Mouse (Mus musculus) spleen, adult 2 months (tissue): Measurements from ENCODE around the gene Insm1.

ENCODE experiments used
- CTCF ChIP-seq: fragments of 200-500 bp; IDR thresholded peaks from 2 replicates; pipeline ENCODE4 v1.5.1; 2011; ENCODE audit warnings: mild to moderate bottlenecking, inconsistent platforms; ENCODE audit not compliant: insufficient read depth, insufficient read length, insufficient replicate concordance; ENCODE audit errors: extremely low read depth
- POLR2A ChIP-seq: fragments of 200-500 bp; IDR thresholded peaks from 2 replicates; pipeline ENCODE4 v1.6.1; 2011; ENCODE audit warnings: low read depth, low read length, inconsistent platforms

DNA sequence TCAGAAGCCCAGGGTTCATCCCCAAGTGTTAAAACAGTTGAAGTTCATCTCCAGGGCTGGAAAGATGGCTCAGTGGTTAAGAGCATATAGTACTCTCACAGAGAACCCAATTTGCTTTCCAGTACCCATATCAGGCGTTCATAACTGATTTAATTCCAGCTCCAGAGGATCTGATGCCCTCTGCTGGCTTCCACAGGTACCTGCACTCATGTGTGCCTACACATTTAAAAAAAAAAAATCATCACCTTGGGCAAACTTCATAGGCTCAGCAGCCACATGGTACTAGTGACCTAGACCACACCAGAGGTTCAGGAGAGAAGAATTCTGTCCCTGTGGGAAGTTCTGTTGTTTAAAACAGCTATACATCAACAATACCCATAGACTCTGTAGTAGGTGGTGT, 43.0 kb upstream of the Insm1 start:
- no peak for TF ChIP-seq POLR2A
- no peak for TF ChIP-seq CTCF
